Mouse (Mus musculus) C2C12 (cell line): ENCODE measurements at regions not wholly inside any gene's neighbourhood (a gene's known extent, or its start where the extent isn't known, plus 50 kb on each side); places are given as distances from the start of the nearest gene placed in this dataset.

Experiments used
- CEBPB ChIP-seq: IDR thresholded peaks from one replicate; pipeline ENCODE4 v1.6.1; 2011; ENCODE audit warnings: low read depth, mild to moderate bottlenecking, control low read depth, moderate library complexity
- CTCF ChIP-seq: IDR thresholded peaks from one replicate; pipeline ENCODE4 v1.5.1; 2011; ENCODE audit not compliant: control insufficient read depth, insufficient read depth, insufficient read length
- MAX ChIP-seq: IDR thresholded peaks from one replicate; pipeline ENCODE4 v1.6.1; 2011; ENCODE audit warnings: mild to moderate bottlenecking, control low read depth
- MYOD1 ChIP-seq: IDR thresholded peaks from one replicate; pipeline ENCODE4 v1.6.1; 2011; ENCODE audit warnings: low read depth; ENCODE audit not compliant: control insufficient read depth, insufficient read length
- MYOG ChIP-seq: IDR thresholded peaks from one replicate; pipeline ENCODE4 v1.6.1; 2011; ENCODE audit not compliant: control insufficient read depth, insufficient read length; ENCODE audit errors: extremely low read depth
- USF1 ChIP-seq: IDR thresholded peaks from one replicate; pipeline ENCODE4 v1.6.1; 2011; ENCODE audit warnings: low read depth, mild to moderate bottlenecking, control low read depth, moderate library complexity

GRCm38 (mm10) chr2:171693526-171693925 lies 349.7 kb downstream of the Cbln4 start:
- TF ChIP-seq CTCF (no peak), USF1 (no peak), MAX (no peak), MYOG (no peak), MYOD1 (no peak), CEBPB (no peak)
